Mouse (Mus musculus): ENCODE measurements around the gene Vamp9. TPM values are rescaled to one million over a fixed set of nuclear protein-coding genes. Genes with fewer than 3 reads are reported as not detected.

Vamp9 gene
- polyA plus RNA-seq, 1 experiment from 2014 or later: 0.23 TPM

Other genes starting within 250 kb of the Vamp9 start
- 12.0 TPM in 2 replicates for gene Rasgef1b, start 177.2 kb upstream of the Vamp9 start, polyA plus RNA-seq (2015; fragmentation: Nextera tagmentation; extraction: Ambion mirVana)
- gene Hnrnpd, start 72.7 kb downstream of the Vamp9 start, polyA plus RNA-seq (2015; fragmentation: Nextera tagmentation; extraction: Ambion mirVana): 120 and 167 TPM in 2 replicates
- gene 4930524J08Rik, start 72.8 kb downstream of the Vamp9 start, polyA plus RNA-seq (2015; fragmentation: Nextera tagmentation; extraction: Ambion mirVana): 2.4 TPM in 2 replicates
- gene Hnrnpdl, start 133.4 kb downstream of the Vamp9 start, polyA plus RNA-seq (2015; fragmentation: Nextera tagmentation; extraction: Ambion mirVana): 101 and 125 TPM in 2 replicates
- 33.9 and 35.1 TPM in 2 replicates for gene Enoph1, start 133.7 kb downstream of the Vamp9 start, polyA plus RNA-seq (2015; fragmentation: Nextera tagmentation; extraction: Ambion mirVana)